Mouse (Mus musculus) intestine, postnatal 0 days (tissue): ENCODE measurements around the gene Gpc3. TPM values are rescaled to one million over a fixed set of nuclear protein-coding genes. Genes with fewer than 3 reads are reported as not detected.
"Not testable (repeated sequence)": the region's sequence is repeated elsewhere in the genome, so short reads cannot be mapped to it uniquely, and the experiment has no call there.

Experiments
- ATAC-seq: fragments of 200-750 bp; cut with Nextera tagmentation; 2 replicates; pipeline ENCODE4 v1.8.0; 2017; ENCODE audit warnings: mild to moderate bottlenecking, moderate TSS enrichment, moderate library complexity
- H3K27ac ChIP-seq: fragments of 300-500 bp; sonication (generic); 2 replicates; pipeline ENCODE4 v1.5.1; 2014; ENCODE audit warnings: mild to moderate bottlenecking, low read depth, low read length, moderate library complexity
- H3K27me3 ChIP-seq: fragments of 300-500 bp; sonication (generic); replicated peaks from 2 replicates; pipeline ENCODE4 v1.6.1; 2014; ENCODE audit warnings: low read length, mixed read lengths; ENCODE audit not compliant: control insufficient read depth, insufficient read depth
- H3K36me3 ChIP-seq: fragments of 300-500 bp; sonication (generic); 2 replicates; pipeline ENCODE4 v1.6.1; 2014; ENCODE audit warnings: mild to moderate bottlenecking, moderate library complexity; ENCODE audit not compliant: control insufficient read depth, insufficient read depth
- H3K4me1 ChIP-seq: fragments of 300-500 bp; sonication (generic); replicated peaks from 2 replicates; pipeline ENCODE4 v1.6.1; 2014; ENCODE audit warnings: antibody characterized with exemption, low read length, mixed read lengths; ENCODE audit not compliant: control insufficient read depth, insufficient read depth
- H3K4me2 ChIP-seq: fragments of 300-500 bp; sonication (generic); replicated peaks from 2 replicates; pipeline ENCODE4 v1.6.1; 2014; ENCODE audit warnings: low read depth, mild to moderate bottlenecking, moderate library complexity
- H3K4me3 ChIP-seq: fragments of 300-500 bp; sonication (generic); 2 replicates; pipeline ENCODE4 v1.5.1; 2014; ENCODE audit warnings: low read depth, low read length
- H3K9ac ChIP-seq: fragments of 300-500 bp; sonication (generic); 2 replicates; pipeline ENCODE4 v1.6.1; 2014; ENCODE audit warnings: mild to moderate bottlenecking, low read depth, low read length
- H3K9me3 ChIP-seq: fragments of 300-500 bp; sonication (generic); 2 replicates; pipeline ENCODE4 v1.6.1; 2016; ENCODE audit warnings: mixed run types; ENCODE audit not compliant: control insufficient read depth
- CTCF ChIP-seq: sonication (generic); IDR thresholded peaks from 2 replicates; pipeline ENCODE4 v1.5.1; 2016; ENCODE audit warnings: low read depth, mild to moderate bottlenecking, control low read depth, antibody characterized with exemption, moderate library complexity
- WGBS: fragments of 180-500 bp; shearing (Covaris S2); extraction: QIAGEN DNeasy Blood & Tissue Kit; methylation state at CpG from one replicate; pipeline ENCODE4 v1.1.7; 2014; 5-methylcytosine and 5-hydroxymethylcytosine counted together
- polyA plus RNA-seq: library from polyadenylated mRNA; unstranded; fragments of >200 nt; fragmentation: Nextera tagmentation; extraction: Ambion mirVana; gene quantifications from 2 replicates; pipeline ENCODE4 v1.2.1, GENCODE M21; 2015

Gene Gpc3
- polyA plus RNA-seq, 1 experiment from 2014 or later: 240 TPM

GRCm38 (mm10) chrX:52273016-52273415 lies 340.7 kb downstream of the Gpc3 start:
- no peaks in the 10 kb centered on the region for H3K27me3 ChIP-seq
- no peaks in the 10 kb centered on the region for H3K4me1 ChIP-seq
- no peak overlapping the region for H3K4me2 ChIP-seq
- no peak overlapping the region for H3K27ac ChIP-seq
- H3K4me3 ChIP-seq: no peak overlapping the region
- no peak overlapping the region for H3K9ac ChIP-seq
- TF ChIP-seq CTCF: no peak
- H3K36me3 ChIP-seq: no peaks in the 10 kb centered on the region
- ATAC-seq: no peak
- WGBS: 80% methylated on average over 7 of the region's 7 CpGs
- H3K9me3 ChIP-seq: no peaks in the 10 kb centered on the region

DNA sequence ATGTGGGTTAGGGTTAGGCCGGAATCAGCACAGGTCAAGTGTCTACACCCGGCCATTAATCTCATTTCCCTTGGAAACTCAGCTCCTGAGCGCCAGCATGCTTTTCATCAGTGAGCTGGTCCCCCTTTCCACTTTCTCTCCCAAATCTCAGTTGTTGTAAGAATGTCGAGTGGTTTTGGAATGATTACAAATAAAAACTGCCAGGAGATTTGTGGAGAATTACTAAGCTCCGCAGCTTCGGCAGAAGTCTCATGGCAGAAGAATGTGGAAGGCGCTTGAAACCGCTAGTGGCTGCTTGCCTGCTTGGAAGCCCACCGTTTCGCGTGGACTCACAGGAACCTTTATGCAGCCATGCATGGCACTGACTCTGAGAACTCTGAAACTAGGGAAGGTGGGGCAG lies 351.8 kb downstream of the Gpc3 start:
- WGBS: 66% methylated on average over 11 of the region's 11 CpGs
- Histone ChIP-seq H3K4me2 (no peak overlapping the region), H3K9ac (no peak overlapping the region), H3K36me3 (no peaks in the 10 kb centered on the region), H3K27me3 (no peaks in the 10 kb centered on the region), H3K9me3 (no peaks in the 10 kb centered on the region), H3K4me3 (no peak overlapping the region), H3K4me1 (no peaks in the 10 kb centered on the region), H3K27ac (no peak overlapping the region)
- TF ChIP-seq CTCF: no peak
- no peak for ATAC-seq

DNA sequence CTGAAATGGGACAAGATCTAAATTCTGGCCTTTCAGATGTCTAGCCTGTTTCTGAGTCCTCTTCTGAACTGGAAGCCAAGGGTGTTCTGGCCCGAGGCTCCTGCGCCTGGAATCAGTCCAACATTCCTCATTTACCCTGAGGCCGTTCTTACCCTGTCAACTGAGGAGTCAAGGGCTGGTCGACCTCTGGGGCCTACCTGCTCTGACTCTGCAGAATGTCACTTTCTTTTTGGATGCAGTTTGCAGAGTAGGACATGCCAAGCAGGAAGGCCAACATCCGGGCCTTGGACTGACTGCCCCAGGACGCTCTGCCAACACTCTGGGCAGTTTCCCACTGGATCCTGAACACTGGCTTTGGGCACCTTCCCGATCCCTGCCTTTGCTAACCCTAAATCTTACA lies 352.2 kb downstream of the Gpc3 start:
- Histone ChIP-seq H3K9me3 (no peaks in the 10 kb centered on the region), H3K4me3 (no peak overlapping the region), H3K27ac (no peak overlapping the region), H3K36me3 (no peaks in the 10 kb centered on the region), H3K4me1 (no peaks in the 10 kb centered on the region), H3K9ac (no peak overlapping the region), H3K4me2 (no peak overlapping the region), H3K27me3 (no peaks in the 10 kb centered on the region)
- no peak for ATAC-seq
- no peak for TF ChIP-seq CTCF
- 68% methylated on average over 7 of the region's 7 CpGs for WGBS

DNA sequence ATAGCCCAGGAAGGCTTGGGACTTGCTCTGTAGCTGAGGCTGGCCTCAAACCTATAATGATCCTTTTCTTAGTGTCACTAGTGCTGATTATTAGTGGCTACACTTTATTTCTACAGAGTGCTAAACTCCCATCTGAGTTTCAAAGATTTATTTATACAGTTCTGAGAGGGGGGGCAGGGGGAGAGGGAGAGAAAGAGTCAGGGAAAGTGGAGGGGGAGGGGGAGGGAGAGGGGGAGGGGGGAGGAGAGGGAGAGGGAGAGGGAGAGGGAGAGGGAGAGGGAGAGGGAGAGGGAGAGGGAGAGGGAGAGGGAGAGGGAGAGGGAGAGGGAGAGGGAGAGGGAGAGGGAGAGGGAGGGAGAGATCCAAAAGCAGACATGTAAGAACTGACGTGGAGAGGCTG lies 354.0 kb downstream of the Gpc3 start:
- not testable (repeated sequence) for H3K27ac ChIP-seq, H3K9ac ChIP-seq, H3K27me3 ChIP-seq, H3K9me3 ChIP-seq, H3K4me2 ChIP-seq, ATAC-seq, H3K4me3 ChIP-seq, H3K36me3 ChIP-seq, H3K4me1 ChIP-seq
- WGBS: 60% methylated on average over 1 of the region's 1 CpGs

DNA sequence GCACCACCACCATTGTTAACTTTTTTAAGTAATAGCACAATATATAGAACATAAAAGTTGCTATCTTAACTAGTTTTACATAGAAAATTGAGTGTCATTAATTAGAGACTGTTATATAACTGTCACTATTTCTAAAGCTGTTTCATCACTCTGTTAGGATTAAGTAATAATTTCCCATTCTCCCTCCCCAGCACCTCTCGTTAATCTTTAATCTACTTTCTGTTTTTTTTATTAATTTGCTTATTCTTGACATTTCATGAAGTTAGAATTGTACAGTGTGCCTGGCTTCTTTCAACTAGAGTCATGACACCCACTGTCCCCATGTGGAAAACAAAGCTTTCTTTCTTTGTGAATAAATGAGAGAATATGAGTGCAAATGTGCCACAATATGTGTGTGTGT lies 359.2 kb downstream of the Gpc3 start:
- no peaks in the 10 kb centered on the region for H3K36me3 ChIP-seq
- H3K4me2 ChIP-seq: no peak overlapping the region
- no peaks in the 10 kb centered on the region for H3K4me1 ChIP-seq
- no peak overlapping the region for H3K4me3 ChIP-seq
- H3K9ac ChIP-seq: no peak overlapping the region
- TF ChIP-seq CTCF: no peak
- ATAC-seq: no peak
- H3K27me3 ChIP-seq: no peaks in the 10 kb centered on the region
- 53% methylated on average over 1 of the region's 1 CpGs for WGBS
- no peak overlapping the region for H3K27ac ChIP-seq
- no peaks in the 10 kb centered on the region for H3K9me3 ChIP-seq

GRCm38 (mm10) chrX:52245694-52246297 lies 368.0 kb downstream of the Gpc3 start:
- no peak overlapping the region for H3K4me2 ChIP-seq
- H3K9me3 ChIP-seq: no peaks in the 10 kb centered on the region
- no peak overlapping the region for H3K4me3 ChIP-seq
- ATAC-seq: no peak
- H3K9ac ChIP-seq: no peak overlapping the region
- no peak overlapping the region for H3K27ac ChIP-seq
- TF ChIP-seq CTCF: no peak
- WGBS: 64% methylated on average over 4 of the region's 4 CpGs
- H3K4me1 ChIP-seq: no peaks in the 10 kb centered on the region
- no peaks in the 10 kb centered on the region for H3K36me3 ChIP-seq
- no peaks in the 10 kb centered on the region; the same call in 1 of the 2 replicates for H3K27me3 ChIP-seq

GRCm38 (mm10) chrX:52237470-52237869 lies 376.3 kb downstream of the Gpc3 start:
- 96% methylated on average over 4 of the region's 4 CpGs for WGBS
- Histone ChIP-seq H3K4me2 (no peak overlapping the region), H3K9ac (no peak overlapping the region), H3K27me3 (no peaks in the 10 kb centered on the region), H3K36me3 (no peaks in the 10 kb centered on the region), H3K4me3 (no peak overlapping the region), H3K4me1 (no peaks in the 10 kb centered on the region), H3K9me3 (no peaks in the 10 kb centered on the region), H3K27ac (no peak overlapping the region)
- no peak for ATAC-seq
- TF ChIP-seq CTCF: no peak
